Mouse (Mus musculus) lung, postnatal 36 days (tissue): ENCODE measurements around the gene Trim25.

Experiments used
- DNase-seq: peaks from one replicate; pipeline ENCODE4 v3.0.0; 2022; ENCODE audit warnings: mixed read lengths

Gene Trim25

GRCm38 (mm10) chr11:88998974-88999722 lies at the start of gene Trim25:
Gene Trim25, plus strand, starts transcription at chr11:88999376.
- peak; percentile 98 for DNase-seq

GRCm38 (mm10) chr11:88949802-88950639 lies 49.2 kb upstream of the Trim25 start:
- DNase-seq: no peak

- DNase-seq: no peak
These were observed 48.4 kb upstream of the Trim25 start for GRCm38 (mm10) chr11:88950640-88951250.

- no peak for DNase-seq
These were observed 47.6 kb upstream of the Trim25 start for GRCm38 (mm10) chr11:88951576-88951975.

GRCm38 (mm10) chr11:88952117-88952516 lies 47.1 kb upstream of the Trim25 start:
- no peak for DNase-seq

GRCm38 (mm10) chr11:88953582-88953981 lies 45.6 kb upstream of the Trim25 start:
- no peak for DNase-seq

GRCm38 (mm10) chr11:88954803-88955202 lies 44.4 kb upstream of the Trim25 start:
- DNase-seq: peak; percentile 56

GRCm38 (mm10) chr11:88955217-88955969 lies 43.8 kb upstream of the Trim25 start, which contains the start of gene Scpep1:
Gene Scpep1, minus strand, starts transcription at chr11:88955465.
- DNase-seq: peak; percentile 99

- no peak for DNase-seq
These were observed 40.3 kb upstream of the Trim25 start for GRCm38 (mm10) chr11:88958851-88959250.

- DNase-seq: no peak
These were observed 32.3 kb upstream of the Trim25 start, which contains the start of gene Elobl for GRCm38 (mm10) chr11:88966881-88967361. Gene Elobl, minus strand, starts transcription at chr11:88966931.

GRCm38 (mm10) chr11:88970202-88970732 lies 28.9 kb upstream of the Trim25 start, which contains the start of gene Coil:
Gene Coil, plus strand, starts transcription at chr11:88970252.
- DNase-seq: no peak

GRCm38 (mm10) chr11:88973776-88974701 lies 25.1 kb upstream of the Trim25 start:
- peak; percentile 95 for DNase-seq

- DNase-seq: no peak
These were observed 22.9 kb upstream of the Trim25 start for GRCm38 (mm10) chr11:88976320-88976719.

- no peak for DNase-seq
These were observed 22.0 kb upstream of the Trim25 start for GRCm38 (mm10) chr11:88977188-88977587.

GRCm38 (mm10) chr11:88981337-88981736 lies 17.8 kb upstream of the Trim25 start:
- DNase-seq: no peak

GRCm38 (mm10) chr11:88986616-88987015 lies 12.6 kb upstream of the Trim25 start:
- DNase-seq: no peak

GRCm38 (mm10) chr11:88988956-88989355 lies 10.2 kb upstream of the Trim25 start:
- DNase-seq: peak; percentile 53

GRCm38 (mm10) chr11:88989530-88989929 lies 9.6 kb upstream of the Trim25 start:
- peak; percentile 74 for DNase-seq

- DNase-seq: no peak
These were observed 6.0 kb upstream of the Trim25 start for GRCm38 (mm10) chr11:88993186-88993585.

- peak; percentile 93 for DNase-seq
These were observed 5.6 kb upstream of the Trim25 start for GRCm38 (mm10) chr11:88993625-88994024.

- no peak for DNase-seq
These were observed 4.7 kb upstream of the Trim25 start for GRCm38 (mm10) chr11:88994492-88994891.
